Mouse (Mus musculus) neural tube, embryonic 13.5 days (tissue): Measurements from ENCODE around the gene Gm10643. TPM values are rescaled to one million over a fixed set of nuclear protein-coding genes. Genes with fewer than 3 reads are reported as not detected.
A peak's percentile ranks its signal among the peaks of the same experiment; 100 is the strongest.

Experiments used
- ATAC-seq: fragments of 200-750 bp; cut with Nextera tagmentation; 2 replicates; pipeline ENCODE4 v1.8.0; 2017; ENCODE audit warnings: low read depth, mild to moderate bottlenecking, moderate TSS enrichment, moderate library complexity
- H3K27ac ChIP-seq: fragments of 300-500 bp; sonication (generic); replicated peaks from 2 replicates; pipeline ENCODE4 v1.5.1; 2015; ENCODE audit warnings: moderate library complexity, mild to moderate bottlenecking, inconsistent platforms
- H3K27me3 ChIP-seq: fragments of 300-500 bp; sonication (generic); 2 replicates; pipeline ENCODE4 v1.6.1; 2015; ENCODE audit warnings: mild to moderate bottlenecking, inconsistent platforms
- H3K36me3 ChIP-seq: fragments of 300-500 bp; sonication (generic); 2 replicates; pipeline ENCODE4 v1.6.1; 2015; ENCODE audit warnings: mild to moderate bottlenecking, inconsistent platforms
- H3K4me1 ChIP-seq: fragments of 300-500 bp; sonication (generic); replicated peaks from 2 replicates; pipeline ENCODE4 v1.6.1; 2015; ENCODE audit warnings: inconsistent platforms
- H3K4me2 ChIP-seq: fragments of 300-500 bp; sonication (generic); 2 replicates; pipeline ENCODE4 v1.6.1; 2015; ENCODE audit warnings: inconsistent platforms, mild to moderate bottlenecking, moderate library complexity
- H3K4me3 ChIP-seq: fragments of 300-500 bp; sonication (generic); 2 replicates; pipeline ENCODE4 v1.5.1; 2015; ENCODE audit warnings: mild to moderate bottlenecking, inconsistent platforms
- H3K9ac ChIP-seq: fragments of 300-500 bp; sonication (generic); 2 replicates; pipeline ENCODE4 v1.6.1; 2015; ENCODE audit warnings: moderate library complexity, mild to moderate bottlenecking, inconsistent platforms
- H3K9me3 ChIP-seq: fragments of 300-500 bp; sonication (generic); 2 replicates; pipeline ENCODE4 v1.6.1; 2016; ENCODE audit warnings: inconsistent platforms
- WGBS: fragments of 180-500 bp; shearing (Covaris S2); methylation state at CpG from one replicate; pipeline ENCODE4 v1.1.7; 2015; 5-methylcytosine and 5-hydroxymethylcytosine counted together
- polyA plus RNA-seq: library from polyadenylated mRNA; unstranded; fragments of >200 nt; fragmentation: Nextera tagmentation; extraction: Ambion mirVana; gene quantifications from 2 replicates; pipeline ENCODE4 v1.2.1, GENCODE M21; 2015

The Gm10643 gene
- polyA plus RNA-seq, 1 experiment from 2014 or later, result 1.9 TPM

GRCm38 (mm10) chr8:84053229-84053628 is 11.7 kb downstream of the Gm10643 start:
- ATAC-seq, result no peak
- H3K4me1 ChIP-seq, result no peaks in the 10 kb centered on the region
- 92% methylated on average over 5 of the region's 5 CpGs for WGBS
- no peak overlapping the region for H3K9ac ChIP-seq
- no peaks in the 10 kb centered on the region for H3K27me3 ChIP-seq
- H3K27ac ChIP-seq, result no peak overlapping the region
- no peaks in the 10 kb centered on the region for H3K9me3 ChIP-seq
- no peak overlapping the region for H3K4me3 ChIP-seq
- no peaks in the 10 kb centered on the region for H3K36me3 ChIP-seq
- no peak overlapping the region for H3K4me2 ChIP-seq

- Histone ChIP-seq H3K27me3 (no peaks in the 10 kb centered on the region), H3K4me3 (no peak overlapping the region), H3K27ac (no peak overlapping the region), H3K9me3 (no peaks in the 10 kb centered on the region), H3K9ac (no peak overlapping the region), H3K4me1 (no peaks in the 10 kb centered on the region), H3K4me2 (no peak overlapping the region), H3K36me3 (no peaks in the 10 kb centered on the region)
- 84% methylated on average over 3 of the region's 3 CpGs for WGBS
- no peak for ATAC-seq
These were observed 12.2 kb downstream of the Gm10643 start for GRCm38 (mm10) chr8:84052746-84053145.

GRCm38 (mm10) chr8:84048171-84048570 is 16.8 kb downstream of the Gm10643 start:
- H3K4me1 ChIP-seq, result peaks cover 10% of the 10 kb centered on the region
- H3K9ac ChIP-seq, result no peak overlapping the region
- H3K4me3 ChIP-seq, result no peak overlapping the region
- ATAC-seq, result no peak
- 67% methylated on average over 5 of the region's 5 CpGs for WGBS
- H3K36me3 ChIP-seq, result no peaks in the 10 kb centered on the region
- no peak overlapping the region for H3K27ac ChIP-seq
- H3K4me2 ChIP-seq, result no peak overlapping the region
- H3K9me3 ChIP-seq, result no peaks in the 10 kb centered on the region
- peaks cover 31% of the 10 kb centered on the region for H3K27me3 ChIP-seq

GRCm38 (mm10) chr8:84046505-84046904 is 18.4 kb downstream of the Gm10643 start:
- no peak for ATAC-seq
- Histone ChIP-seq H3K4me1 (peaks cover 22% of the 10 kb centered on the region), H3K36me3 (no peaks in the 10 kb centered on the region), H3K9me3 (no peaks in the 10 kb centered on the region), H3K4me3 (no peak overlapping the region), H3K4me2 (no peak overlapping the region), H3K27me3 (peaks cover 48% of the 10 kb centered on the region), H3K27ac (no peak overlapping the region), H3K9ac (no peak overlapping the region)
- 81% methylated on average over 3 of the region's 3 CpGs for WGBS

- no peak for ATAC-seq
- Histone ChIP-seq H3K27me3 (peaks cover 61% of the 10 kb centered on the region), H3K4me1 (peaks cover 22% of the 10 kb centered on the region), H3K9ac (0 out of 2 replicates have a peak within 1 kb of the TSS, but pooled peaks have one; percentile 6), H3K9me3 (no peaks in the 10 kb centered on the region), H3K27ac (no peak within 1 kb of the TSS), H3K4me2 (no peak within 1 kb of the TSS), H3K4me3 (no peak within 1 kb of the TSS), H3K36me3 (no peaks in the 10 kb centered on the region)
- WGBS, result 7% methylated on average over 9 of the region's 9 CpGs
These were observed 20.0 kb downstream of the Gm10643 start, which contains the start of gene Rln3 for GRCm38 (mm10) chr8:84044900-84045299. Rln3 (minus strand) TSS chr8:84045000.

GRCm38 (mm10) chr8:84044103-84044502 is 20.8 kb downstream of the Gm10643 start:
- Histone ChIP-seq H3K9me3 (no peaks in the 10 kb centered on the region), H3K27me3 (peaks cover 61% of the 10 kb centered on the region), H3K4me3 (no peak overlapping the region), H3K9ac (no peak overlapping the region), H3K4me1 (peaks cover 22% of the 10 kb centered on the region), H3K36me3 (no peaks in the 10 kb centered on the region), H3K4me2 (no peak overlapping the region), H3K27ac (no peak overlapping the region)
- no peak for ATAC-seq
- 2% methylated on average over 7 of the region's 7 CpGs for WGBS

GRCm38 (mm10) chr8:84042948-84043342 is 22.0 kb downstream of the Gm10643 start:
- ATAC-seq, result no peak
- Histone ChIP-seq H3K4me2 (peak overlapping the region; percentile 59; the same call in 1 of the 2 replicates), H3K9ac (no peak overlapping the region), H3K4me1 (peaks cover 22% of the 10 kb centered on the region), H3K27me3 (peaks cover 70% of the 10 kb centered on the region), H3K4me3 (no peak overlapping the region), H3K27ac (no peak overlapping the region), H3K9me3 (no peaks in the 10 kb centered on the region), H3K36me3 (no peaks in the 10 kb centered on the region)
- 36% methylated on average over 12 of the region's 12 CpGs for WGBS

- Histone ChIP-seq H3K9ac (peak within 1 kb of the TSS; percentile 53), H3K27ac (no peak within 1 kb of the TSS), H3K9me3 (no peaks in the 10 kb centered on the region), H3K27me3 (peaks cover 72% of the 10 kb centered on the region), H3K4me3 (peak within 1 kb of the TSS; percentile 29), H3K4me2 (peak within 1 kb of the TSS; percentile 59), H3K36me3 (no peaks in the 10 kb centered on the region), H3K4me1 (peaks cover 22% of the 10 kb centered on the region)
- WGBS, result 5% methylated on average over 40 of the region's 40 CpGs
- ATAC-seq, result peak; percentile 24; the same call in 1 of the 2 replicates
These were observed 22.6 kb downstream of the Gm10643 start, which contains the start of gene Il27ra for GRCm38 (mm10) chr8:84042066-84042947. Il27ra (minus strand) TSS chr8:84042589.

- ATAC-seq, result no peak
- no peak overlapping the region for H3K4me2 ChIP-seq
- H3K9me3 ChIP-seq, result no peaks in the 10 kb centered on the region
- peaks cover 64% of the 10 kb centered on the region for H3K27me3 ChIP-seq
- no peak overlapping the region for H3K9ac ChIP-seq
- H3K36me3 ChIP-seq, result no peaks in the 10 kb centered on the region
- H3K27ac ChIP-seq, result no peak overlapping the region
- H3K4me1 ChIP-seq, result peaks cover 13% of the 10 kb centered on the region
- WGBS, result 9% methylated on average over 5 of the region's 5 CpGs
- H3K4me3 ChIP-seq, result no peak overlapping the region
These were observed 25.9 kb downstream of the Gm10643 start for GRCm38 (mm10) chr8:84039050-84039449.

- H3K9ac ChIP-seq, result no peak overlapping the region
- H3K9me3 ChIP-seq, result no peaks in the 10 kb centered on the region
- WGBS, result 78% methylated on average over 5 of the region's 5 CpGs
- no peak overlapping the region for H3K27ac ChIP-seq
- ATAC-seq, result no peak
- H3K36me3 ChIP-seq, result no peaks in the 10 kb centered on the region
- H3K27me3 ChIP-seq, result peaks cover 54% of the 10 kb centered on the region
- no peak overlapping the region for H3K4me3 ChIP-seq
- H3K4me1 ChIP-seq, result peaks cover 12% of the 10 kb centered on the region
- H3K4me2 ChIP-seq, result no peak overlapping the region
These were observed 26.9 kb downstream of the Gm10643 start for GRCm38 (mm10) chr8:84038015-84038414.

- 73% methylated on average over 4 of the region's 4 CpGs for WGBS
- H3K4me2 ChIP-seq, result no peak overlapping the region
- no peak for ATAC-seq
These were observed 32.2 kb downstream of the Gm10643 start for GRCm38 (mm10) chr8:84032777-84033176.

GRCm38 (mm10) chr8:84029272-84029671 is 35.7 kb downstream of the Gm10643 start:
- Histone ChIP-seq H3K9ac (no peak overlapping the region), H3K27me3 (peaks cover 41% of the 10 kb centered on the region), H3K27ac (no peak overlapping the region), H3K9me3 (no peaks in the 10 kb centered on the region), H3K36me3 (no peaks in the 10 kb centered on the region), H3K4me1 (0 out of 2 replicates have a peak, but pooled peaks cover 12% of the 10 kb centered on the region), H3K4me3 (no peak overlapping the region), H3K4me2 (no peak overlapping the region)
- 86% methylated on average over 5 of the region's 5 CpGs for WGBS
- no peak for ATAC-seq

More at GRCm38 (mm10) chr8:84032777-84033176, 32.2 kb downstream of the Gm10643 start:
- H3K27me3 ChIP-seq, result peaks cover 24% of the 10 kb centered on the region
- no peaks in the 10 kb centered on the region for H3K9me3 ChIP-seq
- H3K9ac ChIP-seq, result no peak overlapping the region
- H3K4me3 ChIP-seq, result no peak overlapping the region
- H3K4me1 ChIP-seq, result no peaks in the 10 kb centered on the region
- H3K36me3 ChIP-seq, result no peaks in the 10 kb centered on the region
- no peak overlapping the region for H3K27ac ChIP-seq
